Mouse (Mus musculus): ENCODE measurements at regions not wholly inside any gene's neighbourhood (a gene's known extent, or its start where the extent isn't known, plus 50 kb on each side); places are given as distances from the start of the nearest gene placed in this dataset.

DNA sequence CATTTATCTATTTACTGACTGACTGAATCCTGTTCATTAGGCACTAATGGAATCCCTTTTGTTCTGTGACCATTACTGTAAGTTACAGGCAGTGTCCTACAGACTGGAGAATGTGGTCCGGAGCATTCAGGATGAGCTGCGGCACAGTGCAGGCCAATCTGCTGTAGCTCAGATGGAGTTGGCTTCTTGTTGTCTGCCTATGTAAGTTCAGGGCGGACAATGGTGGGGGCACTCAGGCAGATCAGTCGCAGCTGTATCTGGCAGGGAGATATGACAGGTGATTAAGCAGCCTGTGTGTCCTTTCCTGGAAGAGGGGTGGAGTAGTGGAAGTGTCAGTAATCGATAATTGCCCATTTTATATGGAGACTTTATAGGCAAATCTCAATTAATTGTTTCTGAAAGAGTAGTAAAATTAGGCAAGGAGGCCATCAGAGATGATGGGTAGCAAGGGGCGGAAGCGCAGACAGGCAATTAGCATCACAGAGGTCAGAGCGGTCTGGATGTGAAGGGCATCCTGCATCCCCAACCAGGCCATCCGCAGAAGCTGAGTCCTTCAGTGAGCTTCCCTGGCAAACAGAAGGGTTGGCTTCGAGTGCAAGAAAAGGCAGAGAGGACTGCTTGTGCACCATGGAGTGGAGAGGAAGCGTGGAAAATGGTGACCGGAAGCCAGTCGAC, 197.2 kb downstream of the Ppp4r2 start:
- TF ChIP-seq POLR2A (IDR thresholded peaks at IDR 0.05; ENCODE audit: borderline replicate concordance, insufficient read depth, low read length) = no peak
- no peak for TF ChIP-seq CTCF (IDR thresholded peaks at IDR 0.05; ENCODE audit: borderline replicate concordance, insufficient read depth, low read depth, low read length)
